Mouse (Mus musculus): ENCODE data around the gene Smap2.

Smap2 gene

GRCm38 (mm10) chr4:120974711-120975427, 42.2 kb downstream of the Smap2 start:
- peak; percentile 53 for DNase-seq

- DNase-seq, result peak; percentile 20
These were observed 45.2 kb downstream of the Smap2 start for GRCm38 (mm10) chr4:120971842-120972241.

- DNase-seq, result peak; percentile 27
These were observed 47.5 kb downstream of the Smap2 start for GRCm38 (mm10) chr4:120969382-120970146.

GRCm38 (mm10) chr4:120968486-120968885, 48.6 kb downstream of the Smap2 start:
- DNase-seq, result peak; percentile 47

GRCm38 (mm10) chr4:120955586-120955985, 61.5 kb downstream of the Smap2 start:
- no peak for DNase-seq

- no peak for DNase-seq
These were observed 63.4 kb downstream of the Smap2 start for GRCm38 (mm10) chr4:120953667-120954066.

- DNase-seq, result no peak
These were observed 64.0 kb downstream of the Smap2 start for GRCm38 (mm10) chr4:120953038-120953437.

- no peak for DNase-seq
These were observed 64.9 kb downstream of the Smap2 start for GRCm38 (mm10) chr4:120952163-120952562.

GRCm38 (mm10) chr4:120951428-120951973, 65.5 kb downstream of the Smap2 start, which contains the start of gene Zfp69:
TSS of gene Zfp69 (minus strand) at chr4:120951699.
- DNase-seq, result peak; percentile 88

- DNase-seq, result no peak
These were observed 66.2 kb downstream of the Smap2 start for GRCm38 (mm10) chr4:120950763-120951427.

- DNase-seq, result no peak
These were observed 68.1 kb downstream of the Smap2 start for GRCm38 (mm10) chr4:120948938-120949337.

GRCm38 (mm10) chr4:120935006-120935405, 82.0 kb downstream of the Smap2 start:
- no peak for DNase-seq

- no peak for DNase-seq
These were observed 86.3 kb downstream of the Smap2 start for GRCm38 (mm10) chr4:120930736-120931135.

- DNase-seq, result no peak
These were observed 88.4 kb downstream of the Smap2 start for GRCm38 (mm10) chr4:120928686-120929085.

GRCm38 (mm10) chr4:120925386-120925785, 91.7 kb downstream of the Smap2 start:
- DNase-seq, result peak; percentile 45

GRCm38 (mm10) chr4:120924554-120925299, 92.3 kb downstream of the Smap2 start, which contains the start of gene Exo5:
TSS of gene Exo5 (minus strand) at chr4:120925017.
- DNase-seq, result peak; percentile 81

GRCm38 (mm10) chr4:120921461-120921860, 95.6 kb downstream of the Smap2 start:
- no peak for DNase-seq
